Mouse (Mus musculus): Measurements from ENCODE around the gene Golt1a. TPM values are rescaled to one million over a fixed set of nuclear protein-coding genes. Genes with fewer than 3 reads are reported as not detected.

The Golt1a gene
- polyA plus RNA-seq, 1 experiment from 2014 or later: 0.26 TPM

DNA sequence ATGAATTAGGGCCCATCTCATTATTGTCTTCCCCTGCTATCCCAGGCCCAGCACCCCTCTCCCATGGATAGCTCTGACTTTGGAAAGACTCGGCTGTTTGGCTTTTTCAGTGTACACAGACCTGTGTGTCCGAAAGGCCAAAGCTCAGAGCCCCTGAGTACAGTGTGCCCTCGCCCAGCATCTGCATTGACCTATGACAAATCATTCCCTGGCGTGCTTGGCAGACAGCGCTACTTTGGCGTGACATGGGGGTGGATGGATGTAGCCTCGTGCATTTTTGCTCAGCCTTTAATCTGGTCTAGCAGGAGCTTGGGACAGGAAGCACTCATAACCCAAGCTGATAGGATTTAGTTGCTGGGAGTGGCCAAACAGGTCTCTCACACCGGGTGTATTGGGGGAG lies 62.5 kb downstream of the Golt1a start:
- TF ChIP-seq CTCF (IDR thresholded peaks at IDR 0.05): no peak
- no peak for TF ChIP-seq EP300 (IDR thresholded peaks at IDR 0.05)
- Histone ChIP-seq H3K4me2 (replicated peaks; ENCODE audit: low read depth, low read length) (no peak overlapping the region), H3K9me3 (ENCODE audit: low read length) (no peaks in the 10 kb centered on the region), H3K27me3 (replicated peaks; ENCODE audit: insufficient read depth, low read length) (no peaks in the 10 kb centered on the region), H3K4me3 (ENCODE audit: low read depth, low read length) (no peak overlapping the region), H3K27ac (ENCODE audit: low read length) (no peak overlapping the region), H3K36me3 (ENCODE audit: insufficient read depth, low read length) (no peaks in the 10 kb centered on the region), H3K9ac (replicated peaks; ENCODE audit: low read depth) (no peak overlapping the region), H3K4me1 (ENCODE audit: insufficient read depth, low read depth, low read length) (0 out of 2 replicates have a peak, but pooled peaks cover 4% of the 10 kb centered on the region)
- no peak for DNase-seq (ENCODE audit: low spot score)
- 42% methylated on average over 8 of the region's 8 CpGs for WGBS
- ATAC-seq: no peak

Other genes starting within 250 kb of the Golt1a start
- 19.5 and 20.0 TPM in 2 replicates for gene Ppp1r15b, start 178.7 kb upstream of the Golt1a start, polyA plus RNA-seq (2015; fragmentation: Nextera tagmentation; extraction: Ambion mirVana)
- 3.2 and 5.0 TPM in 2 replicates for gene Plekha6, start 145.6 kb upstream of the Golt1a start, polyA plus RNA-seq (2015; fragmentation: Nextera tagmentation; extraction: Ambion mirVana)
- gene Kiss1, start 12.1 kb downstream of the Golt1a start, polyA plus RNA-seq (2015; fragmentation: Nextera tagmentation; extraction: Ambion mirVana): 15.2 and 19.2 TPM in 2 replicates
- gene Ren1, start 40.7 kb downstream of the Golt1a start, polyA plus RNA-seq (2015; fragmentation: Nextera tagmentation; extraction: Ambion mirVana): 0.61 and 1.3 TPM in 2 replicates
- 0.77 and 0.81 TPM in 2 replicates for gene Etnk2, start 53.8 kb downstream of the Golt1a start, polyA plus RNA-seq (2015; fragmentation: Nextera tagmentation; extraction: Ambion mirVana)
- gene Sox13, start 114.6 kb downstream of the Golt1a start, polyA plus RNA-seq (2015; fragmentation: Nextera tagmentation; extraction: Ambion mirVana): 13.8 and 14.8 TPM in 2 replicates